ENCODE assay signal across 30 mouse cellular contexts in the genomic region with DNA sequence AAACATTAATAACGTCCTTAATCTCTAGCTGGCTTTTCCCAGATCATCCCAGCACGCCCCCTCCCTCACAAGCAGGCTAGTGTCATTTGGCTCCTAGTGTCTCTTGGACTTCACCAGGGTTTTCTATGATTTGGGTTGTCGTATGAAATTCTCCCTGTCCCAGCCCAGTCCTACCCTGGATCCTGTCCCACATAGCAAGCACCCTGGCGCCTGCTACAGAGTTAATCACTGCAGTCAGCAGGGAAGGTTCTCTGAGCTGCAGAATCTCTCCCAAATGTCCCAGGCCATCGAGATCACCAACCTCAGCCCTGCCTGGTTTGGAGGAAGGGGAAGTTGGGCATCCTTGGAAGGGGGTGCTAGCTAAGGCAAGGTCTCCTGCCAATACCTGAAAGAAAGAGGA. TPM values are rescaled to one million over a fixed set of nuclear protein-coding genes. Genes with fewer than 3 reads are reported as not detected.
"Had no signal": no experiment of that assay in that cellular context is flagged by ENCODE, and none has a peak within 500 bp of the region (broad histone marks: within the 10 kb centered on the region; RNA-seq: fewer than 3 reads in every experiment).

No protein-coding gene starts in this region.

- H3K4me3 ChIP-seq: heart, embryonic 13.5 days; heart, embryonic 15.5 days; hindbrain, embryonic 13.5 days; hindbrain, embryonic 15.5 days; kidney, embryonic 15.5 days; limb, embryonic 13.5 days; limb, embryonic 15.5 days; liver, embryonic 12.5 days had no signal

- H3K9ac ChIP-seq: heart, embryonic 13.5 days; heart, embryonic 15.5 days; hindbrain, embryonic 13.5 days; hindbrain, embryonic 15.5 days; kidney, embryonic 15.5 days; limb, embryonic 13.5 days; limb, embryonic 15.5 days; liver, embryonic 12.5 days; liver, embryonic 14.5 days had no signal

- H3K4me2 ChIP-seq: heart, embryonic 11.5 days; heart, embryonic 13.5 days; heart, embryonic 15.5 days; hindbrain, embryonic 13.5 days; hindbrain, embryonic 15.5 days; kidney, embryonic 15.5 days; limb, embryonic 13.5 days; limb, embryonic 15.5 days; liver, embryonic 12.5 days had no signal

- ATAC-seq: hindbrain, postnatal 0 days; intestine, embryonic 16.5 days; liver, embryonic 12.5 days had no signal

- H3K36me3 ChIP-seq: heart, embryonic 13.5 days; heart, embryonic 15.5 days; hindbrain, embryonic 15.5 days; kidney, embryonic 15.5 days; limb, embryonic 13.5 days; limb, embryonic 15.5 days; liver, embryonic 12.5 days had no signal

- DNase-seq: gastrocnemius, postnatal 14 days; gastrocnemius, postnatal 36 days; heart, adult 11 months; heart, postnatal 10 days; kidney, adult 11 months; kidney, adult 2 months; kidney, adult 9 months; kidney, postnatal 14 days; kidney, postnatal 36 days; layer of hippocampus, adult 9-11 months; layer of hippocampus, postnatal 36 days; left cerebral cortex, postnatal 4 days; lung, adult 18-20 months had no signal

- H3K27me3 ChIP-seq: hindbrain, embryonic 15.5 days had no signal

- H3K4me1 ChIP-seq: liver, embryonic 12.5 days had no signal

- H3K27ac ChIP-seq: heart, embryonic 13.5 days; heart, embryonic 15.5 days; hindbrain, embryonic 13.5 days; hindbrain, embryonic 15.5 days; hindbrain, postnatal 0 days; kidney, embryonic 15.5 days; kidney, postnatal 0 days; limb, embryonic 13.5 days; limb, embryonic 15.5 days; liver, embryonic 12.5 days; liver, embryonic 14.5 days had no signal

- H3K9me3 ChIP-seq: heart, embryonic 13.5 days; heart, embryonic 15.5 days; hindbrain, embryonic 13.5 days; hindbrain, embryonic 15.5 days; kidney, embryonic 15.5 days; limb, embryonic 13.5 days; limb, embryonic 15.5 days; liver, embryonic 12.5 days had no signal

RNA-seq across cellular contexts. Expression of a gene that starts 26.6 kb away (rescaled TPM):
- total RNA-seq: hematopoietic stem cell, adult 5-6 weeks had no signal

RNA-seq across cellular contexts. Expression of a gene that starts 41.8 kb away (rescaled TPM):
- total RNA-seq: hematopoietic stem cell, adult 5-6 weeks; liver, adult 2 months had no signal
- polyA plus RNA-seq: limb, embryonic 11.5 days; liver, adult 2 months; liver, embryonic 16.5 days had no signal
